Mouse (Mus musculus): ENCODE measurements around the gene Zfp991. TPM values are rescaled to one million over a fixed set of nuclear protein-coding genes. Genes with fewer than 3 reads are reported as not detected.

The Zfp991 gene
- polyA plus RNA-seq, 1 experiment from 2014 or later, result 7.0 TPM

Other genes starting within 250 kb of the Zfp991 start
- gene Gm21411, start 222.4 kb upstream of the Zfp991 start, polyA plus RNA-seq (2016; fragmentation: Nextera tagmentation; extraction: Ambion mirVana), result not detected in 2 replicates
- gene Zfp989, start 160.1 kb upstream of the Zfp991 start, polyA plus RNA-seq (2016; fragmentation: Nextera tagmentation; extraction: Ambion mirVana), result not detected in 2 replicates
- gene Rex2, start 110.2 kb upstream of the Zfp991 start, polyA plus RNA-seq (2016; fragmentation: Nextera tagmentation; extraction: Ambion mirVana), result 0.06 TPM in 1 of 2 replicates, not detected in the other
- 0.08 TPM in 1 of 2 replicates, not detected in the other for gene Zfp988, start 173.6 kb downstream of the Zfp991 start, polyA plus RNA-seq (2016; fragmentation: Nextera tagmentation; extraction: Ambion mirVana)
- 0.21 TPM in 1 of 2 replicates, not detected in the other for gene Zfp978, start 229.3 kb downstream of the Zfp991 start, polyA plus RNA-seq (2016; fragmentation: Nextera tagmentation; extraction: Ambion mirVana)